Mouse (Mus musculus) thymus, adult 2 months (tissue): ENCODE results near the gene Cbx7.

Experiments used
- CTCF ChIP-seq: fragments of 200-500 bp; IDR thresholded peaks from 2 replicates; pipeline ENCODE4 v1.5.1; 2012; ENCODE audit warnings: mild to moderate bottlenecking, control low read depth, low read length, moderate library complexity, borderline replicate concordance; ENCODE audit not compliant: control insufficient read depth, poor library complexity, insufficient read depth; ENCODE audit errors: extremely low read depth
- POLR2A ChIP-seq: fragments of 200-500 bp; IDR thresholded peaks from 2 replicates; pipeline ENCODE4 v1.6.1; 2012; ENCODE audit warnings: mild to moderate bottlenecking, low read length, control low read depth, moderate library complexity; ENCODE audit not compliant: control insufficient read depth, poor library complexity, insufficient read depth; ENCODE audit errors: extremely low read depth

DNA sequence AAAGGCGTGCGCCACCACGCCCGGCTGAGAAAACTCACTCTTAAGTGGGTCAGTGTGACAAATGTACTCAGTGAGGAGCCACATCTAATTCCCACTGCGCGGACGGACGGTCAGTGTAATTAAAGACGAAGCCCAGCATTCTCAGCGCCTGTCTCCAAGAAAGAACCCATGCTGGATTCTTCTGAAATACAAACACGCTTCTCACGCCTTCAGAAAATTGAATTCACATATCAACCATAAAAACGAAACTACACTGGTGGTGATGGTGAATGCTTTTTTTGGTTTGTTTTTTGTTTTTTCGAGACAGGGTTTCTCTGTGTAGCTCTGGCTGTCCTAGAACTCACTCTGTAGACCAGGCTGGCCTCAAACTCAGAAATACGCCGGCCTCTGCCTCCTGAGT lies 31.0 kb downstream of the Cbx7 start:
- TF ChIP-seq POLR2A = no peak
- no peak for TF ChIP-seq CTCF
